In the genomic region with DNA sequence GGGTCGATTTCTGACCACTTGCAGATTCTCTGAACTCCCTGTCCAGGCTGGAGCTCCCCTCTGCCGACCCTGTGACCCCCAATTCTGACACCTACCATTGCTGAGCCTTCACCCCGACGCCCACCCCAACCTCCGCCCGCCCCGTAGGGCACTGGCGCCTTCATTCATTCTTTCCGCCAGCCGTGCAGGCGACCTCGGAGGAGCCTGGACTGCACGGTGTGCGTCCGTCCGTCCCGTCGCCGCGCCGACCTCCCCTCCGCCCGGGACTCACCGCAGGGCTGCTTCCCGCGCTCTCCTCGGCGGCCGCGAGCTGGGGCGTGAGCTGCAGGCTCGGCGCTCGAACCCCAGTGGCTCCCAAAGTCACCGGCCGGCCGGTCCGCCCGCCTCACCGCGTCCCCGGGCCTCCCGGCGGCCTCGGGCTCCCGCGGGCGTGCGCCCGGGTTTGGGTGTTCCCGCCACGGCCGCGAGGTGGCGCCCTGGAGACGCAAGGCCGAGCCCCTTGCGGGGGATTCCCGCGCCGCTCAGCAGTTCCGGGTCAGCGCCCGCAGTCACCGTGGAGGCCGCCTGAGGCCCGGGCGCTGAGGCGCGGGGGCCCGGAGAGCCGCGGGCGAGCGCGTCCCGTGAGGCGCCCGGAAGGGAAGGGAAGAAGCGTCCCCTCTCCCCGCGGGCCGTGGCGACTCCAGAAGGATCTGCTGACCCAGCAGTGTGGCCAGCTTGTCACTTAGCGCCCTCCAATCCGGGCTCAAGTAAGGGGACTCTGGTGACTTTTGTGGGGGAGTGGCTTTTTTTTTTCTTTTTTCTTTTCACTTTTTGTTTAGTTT, we compare ENCODE assay signal across 8 mouse cellular contexts. TPM values are rescaled to one million over a fixed set of nuclear protein-coding genes. Genes with fewer than 3 reads are reported as not detected.
DNase-seq lines count a peak whose midpoint lies in the region; ATAC-seq and TF ChIP-seq lines count a peak whose summit lies in the region.

A gene (plus strand): TSS at position 547 of the 821 bp plus-strand sequence.
A gene (minus strand): TSS at position 679 of the 821 bp plus-strand sequence.

- intact Hi-C loops in gastrocnemius, adult 2 months (cut with DNase I): no loop called here

- H3K27ac ChIP-seq in gastrocnemius, adult 2 months: peak within 1 kb of the TSS; percentile 87
- H3K27ac ChIP-seq in hindbrain, embryonic 16.5 days (ENCODE audit: low read depth, low read length): no peak within 1 kb of the TSS

- WGBS in hindbrain, embryonic 16.5 days: under 1% methylated on average over 63 of the region's 86 CpGs

- no peaks in the 10 kb centered on the region for H3K27me3 ChIP-seq in hindbrain, embryonic 16.5 days (replicated peaks; ENCODE audit: control insufficient read depth, insufficient read depth, low read length)
- peaks cover 6% of the 10 kb centered on the region for H3K27me3 ChIP-seq in megakaryocyte, embryonic 14.5 days (replicated peaks)

- H3K4me1 ChIP-seq in hindbrain, embryonic 16.5 days (ENCODE audit: control insufficient read depth, insufficient read depth, low read depth, low read length): peaks cover 3% of the 10 kb centered on the region; the same call in 1 of the 2 replicates
- H3K4me1 ChIP-seq in megakaryocyte, embryonic 14.5 days: peaks cover 31% of the 10 kb centered on the region

- DNase-seq in ZHBTc4 (ENCODE audit: low read depth, low spot score): peak; percentile 71
- peak; percentile 40 to 78 for DNase-seq in cerebellum, postnatal 4 days (ENCODE audit: low spot score in 2 of 2)
- peak; percentile 90 for DNase-seq in gastrocnemius, adult 2 months
- peak; percentile 28 to 60 for DNase-seq in left cerebral cortex, adult 8-10 months (ENCODE audit: low spot score in 2 of 2)
- DNase-seq in right cerebral cortex, adult 2 months (ENCODE audit: low spot score in 2 of 2): peak; percentile 61 to 69
- peak; percentile 54 for DNase-seq in urinary bladder, postnatal 10 days (ENCODE audit: low spot score)

- no peaks in the 10 kb centered on the region for H3K36me3 ChIP-seq in hindbrain, embryonic 16.5 days (ENCODE audit: control insufficient read depth, insufficient read depth, low read length)
- H3K36me3 ChIP-seq in megakaryocyte, embryonic 14.5 days (replicated peaks; ENCODE audit: low read length): no peaks in the 10 kb centered on the region

- ATAC-seq in hindbrain, embryonic 16.5 days: peak; percentile 71

- peak within 1 kb of the TSS; percentile 93 for H3K4me2 ChIP-seq in hindbrain, embryonic 16.5 days (ENCODE audit: low read length)

- no peaks in the 10 kb centered on the region for H3K9me3 ChIP-seq in hindbrain, embryonic 16.5 days (ENCODE audit: control insufficient read depth, low read length)
- H3K9me3 ChIP-seq in megakaryocyte, embryonic 14.5 days: no peaks in the 10 kb centered on the region

- H3K9ac ChIP-seq in hindbrain, embryonic 16.5 days (ENCODE audit: low read depth, low read length): peak within 1 kb of the TSS; percentile 78

- TF ChIP-seq CTCF in gastrocnemius, adult 2 months (IDR thresholded peaks at IDR 0.05): peak; percentile 78

- peak within 1 kb of the TSS; percentile 86 for H3K4me3 ChIP-seq in gastrocnemius, adult 2 months
- H3K4me3 ChIP-seq in hindbrain, embryonic 16.5 days (ENCODE audit: low read length): peak within 1 kb of the TSS; percentile 61
- peak within 1 kb of the TSS; percentile 94 for H3K4me3 ChIP-seq in megakaryocyte, embryonic 14.5 days (replicated peaks)

RNA-seq across cellular contexts. Expression of the first gene that starts in this region (rescaled TPM):
- total RNA-seq in gastrocnemius, adult 2 months (2021): 1 to 10 TPM; 1.1 to 2.4 TPM
- 0.94 and 1.1 TPM in 2 replicates for polyA plus RNA-seq in hindbrain, embryonic 16.5 days (2015; fragmentation: Nextera tagmentation; extraction: Ambion mirVana)
- total RNA-seq in left cerebral cortex, adult 8-10 months (2022): 1 to 10 TPM; 1.4 to 2.7 (median 2.2) TPM
- 1.2 TPM in 1 of 2 replicates, not detected in the other for polyA plus RNA-seq in megakaryocyte, embryonic 14.5 days (2012; ENCODE audit: insufficient read depth, low replicate concordance)

RNA-seq across cellular contexts. Expression of the second gene that starts in this region (rescaled TPM):
- under 1 TPM; 0.66 to 0.75 TPM for total RNA-seq in gastrocnemius, adult 2 months (2021)
- 2.6 and 3.3 TPM in 2 replicates for polyA plus RNA-seq in hindbrain, embryonic 16.5 days (2015; fragmentation: Nextera tagmentation; extraction: Ambion mirVana)
- total RNA-seq in left cerebral cortex, adult 8-10 months (2022): 1 to 10 TPM; 3.8 to 6.9 (median 5.3) TPM
- 2.0 and 4.9 TPM in 2 replicates for polyA plus RNA-seq in megakaryocyte, embryonic 14.5 days (2012; ENCODE audit: insufficient read depth, low replicate concordance)
